9 mouse cellular contexts compared by ENCODE assay signal in genomic region chr1:74026703-74027195, GRCm38 (mm10).
A peak's percentile ranks its signal among the peaks of the same experiment; 100 is the strongest.
DNase-seq lines count a peak whose midpoint lies in the region; ATAC-seq and TF ChIP-seq lines count a peak whose summit lies in the region.
"Had no signal": no experiment of that assay in that cellular context is flagged by ENCODE, and none has a peak within 500 bp of the region (broad histone marks: within the 10 kb centered on the region; RNA-seq: fewer than 3 reads in every experiment).

No protein-coding gene starts in this region.

- H3K4me1 ChIP-seq in kidney, adult 2 months (ENCODE audit: control insufficient read depth, insufficient read depth, low read length) = peaks cover 91% of the 10 kb centered on the region
- peaks cover 12% of the 10 kb centered on the region for H3K4me1 ChIP-seq in testis, adult 2 months (ENCODE audit: control insufficient read depth, insufficient read depth, low read length)
- H3K4me1 ChIP-seq in stomach, postnatal 0 days (replicated peaks; ENCODE audit: control insufficient read depth, insufficient read depth) = peaks cover 34% of the 10 kb centered on the region; the same call in 1 of the 2 replicates

- no peak overlapping the region for H3K4me2 ChIP-seq in stomach, postnatal 0 days (replicated peaks; ENCODE audit: low read depth)

- H3K27me3 ChIP-seq in kidney, adult 2 months (replicated peaks; ENCODE audit: control insufficient read depth, insufficient read depth, low read length) = no peaks in the 10 kb centered on the region
- no peaks in the 10 kb centered on the region for H3K27me3 ChIP-seq in testis, adult 2 months (ENCODE audit: control insufficient read depth, insufficient read depth, low read length)
- no peaks in the 10 kb centered on the region for H3K27me3 ChIP-seq in stomach, postnatal 0 days (ENCODE audit: control insufficient read depth, insufficient read depth, low read length)

- no peak for TF ChIP-seq POLR2A in kidney, adult 2 months (IDR thresholded peaks at IDR 0.05; ENCODE audit: low read depth, low read length)
- no peak for TF ChIP-seq POLR2A in testis, adult 2 months (IDR thresholded peaks at IDR 0.05; ENCODE audit: control insufficient read depth, low read depth, low read length)

- TF ChIP-seq CTCF in kidney, adult 2 months (conservative IDR thresholded peaks at IDR 0.05; ENCODE audit: insufficient read depth, insufficient read length, low read depth, low read length) = no peak
- TF ChIP-seq CTCF in testis, adult 2 months (IDR thresholded peaks at IDR 0.05; ENCODE audit: control insufficient read depth, insufficient read depth, insufficient replicate concordance, low read depth, low read length) = no peak
- TF ChIP-seq CTCF in stomach, postnatal 0 days (IDR thresholded peaks at IDR 0.05; ENCODE audit: low read depth) = no peak

- ATAC-seq in stomach, postnatal 0 days (ENCODE audit: low FRiP score, low TSS enrichment) = no peak
- ATAC-seq in activated CD4-positive, CD25-positive, alpha-beta regulatory T cell, adult 4 months = no peak

- H3K4me3 ChIP-seq in kidney, adult 2 months (ENCODE audit: insufficient read depth, low read depth, low read length) = no peak overlapping the region
- H3K4me3 ChIP-seq in testis, adult 2 months (ENCODE audit: control insufficient read depth, low read depth, low read length) = no peak overlapping the region
- no peak overlapping the region for H3K4me3 ChIP-seq in stomach, postnatal 0 days (ENCODE audit: low read depth, low read length)

- H3K27ac ChIP-seq in kidney, adult 2 months (ENCODE audit: insufficient read depth, low read depth, low read length) = peak overlapping the region; percentile 93
- peak overlapping the region; percentile 72 for H3K27ac ChIP-seq in testis, adult 2 months (ENCODE audit: control insufficient read depth, insufficient read depth, low read depth, low read length)
- H3K27ac ChIP-seq in stomach, postnatal 0 days (replicated peaks) = peak overlapping the region; percentile 92

- no peaks in the 10 kb centered on the region for H3K36me3 ChIP-seq in kidney, adult 2 months (ENCODE audit: control insufficient read depth, insufficient read depth, low read length)
- H3K36me3 ChIP-seq in testis, adult 2 months (ENCODE audit: control insufficient read depth, insufficient read depth, low read length) = no peaks in the 10 kb centered on the region
- H3K36me3 ChIP-seq in stomach, postnatal 0 days (ENCODE audit: control insufficient read depth, insufficient read depth, low read length) = no peaks in the 10 kb centered on the region

- DNase-seq in kidney, adult 2 months = no peak
- no peak for DNase-seq in kidney, adult 11 months
- DNase-seq in testis, postnatal 10 days (ENCODE audit: low spot score) = no peak
- peak; percentile 10 to 46 for DNase-seq in kidney, postnatal 25 days
- DNase-seq in stomach, postnatal 0 days (ENCODE audit: low spot score) = no peak
- no peak for DNase-seq in right cerebral cortex, adult 18-20 months
- DNase-seq: thymus, postnatal 25 days had no signal

- H3K9me3 ChIP-seq in stomach, postnatal 0 days (ENCODE audit: control insufficient read depth, low read length) = no peaks in the 10 kb centered on the region

- H3K9ac ChIP-seq in stomach, postnatal 0 days (ENCODE audit: low read length) = no peak overlapping the region; the same call in 1 of the 2 replicates

- no peak for TF ChIP-seq EP300 in stomach, postnatal 0 days (optimal IDR thresholded peaks at IDR 0.05)

- WGBS in kidney, adult 2 months = 16% methylated on average over 9 of the region's 9 CpGs
- 45% methylated on average over 9 of the region's 9 CpGs for WGBS in stomach, postnatal 0 days

Comparison
In these comparisons a context has a peak if more than half of its experiments do, and no peak if none do; other contexts are left out.
1. DNase-seq: peak in kidney, postnatal 25 days (2 of 2); none in kidney, adult 2 months (single experiment), kidney, adult 11 months (single experiment), testis, postnatal 10 days (single experiment), stomach, postnatal 0 days (single experiment) and right cerebral cortex, adult 18-20 months (single experiment).
2. Peak in every context shown above with its lines, with median percentiles within 50 percentile points of each other: H3K27ac ChIP-seq.